Mouse (Mus musculus): Measurements from ENCODE around the gene Ptbp1. TPM values are rescaled to one million over a fixed set of nuclear protein-coding genes. Genes with fewer than 3 reads are reported as not detected.
A peak's percentile ranks its signal among the peaks of the same experiment; 100 is the strongest.

The Ptbp1 gene
- polyA plus RNA-seq, 1 experiment, result 251 TPM

DNA sequence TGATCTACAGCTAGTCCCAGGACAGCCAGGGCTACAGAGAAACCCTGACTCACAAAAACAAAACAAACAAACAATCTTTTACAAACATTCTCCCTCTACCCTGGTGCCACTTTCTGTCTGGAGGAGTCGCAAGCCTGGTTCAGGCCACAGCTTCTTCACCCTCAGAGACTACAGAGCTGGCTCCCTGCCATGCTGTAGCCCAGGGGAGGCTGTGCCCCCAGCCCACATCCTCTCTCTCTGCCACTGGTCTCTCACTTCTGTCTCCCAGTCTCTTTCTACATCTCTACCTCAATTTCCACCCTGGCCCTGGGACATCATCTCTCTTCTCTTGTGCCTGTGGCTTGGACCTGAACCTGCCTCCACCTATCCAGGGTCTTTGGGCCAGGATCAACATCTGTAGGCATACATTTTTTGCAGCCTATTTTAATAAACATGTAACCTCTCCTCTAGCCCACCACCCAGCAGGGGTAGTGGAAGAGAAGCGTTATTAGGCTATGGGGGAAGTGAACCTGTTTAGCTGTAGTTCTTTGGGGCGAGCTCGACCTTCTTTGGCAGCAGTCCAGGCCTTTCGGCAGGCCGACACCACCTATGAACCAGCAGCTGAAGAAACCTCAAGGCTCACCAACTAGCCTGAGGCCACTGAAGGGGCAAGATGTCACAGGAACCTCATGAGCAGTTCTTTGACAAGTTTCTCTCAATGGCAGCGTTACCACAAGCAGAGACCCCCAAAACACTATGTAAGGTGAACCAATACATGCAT is 22.0 kb upstream of the Ptbp1 start:
- no peak overlapping the region for H3K27ac ChIP-seq (ENCODE audit: insufficient read depth, low read length)
- 12% methylated on average over 7 of the region's 7 CpGs for WGBS
- H3K4me3 ChIP-seq (ENCODE audit: extremely low read depth, insufficient read depth, insufficient read length), result no peak overlapping the region
- no peak for TF ChIP-seq POLR2A (IDR thresholded peaks at IDR 0.05; ENCODE audit: low read depth, low read length)
- no peak for TF ChIP-seq CTCF (IDR thresholded peaks at IDR 0.05; ENCODE audit: extremely low read depth, insufficient read depth, insufficient read length, insufficient replicate concordance)
- no peak for DNase-seq (ENCODE audit: low read depth in 1 of 2, low spot score in 2 of 2)
- no peaks in the 10 kb centered on the region for H3K36me3 ChIP-seq (ENCODE audit: control insufficient read depth, insufficient read depth, low read length)
- H3K27me3 ChIP-seq (ENCODE audit: control insufficient read depth, insufficient read depth, low read length), result no peaks in the 10 kb centered on the region
- H3K4me1 ChIP-seq (ENCODE audit: control insufficient read depth, insufficient read depth, insufficient read length), result no peaks in the 10 kb centered on the region; the same call in 1 of the 2 replicates

DNA sequence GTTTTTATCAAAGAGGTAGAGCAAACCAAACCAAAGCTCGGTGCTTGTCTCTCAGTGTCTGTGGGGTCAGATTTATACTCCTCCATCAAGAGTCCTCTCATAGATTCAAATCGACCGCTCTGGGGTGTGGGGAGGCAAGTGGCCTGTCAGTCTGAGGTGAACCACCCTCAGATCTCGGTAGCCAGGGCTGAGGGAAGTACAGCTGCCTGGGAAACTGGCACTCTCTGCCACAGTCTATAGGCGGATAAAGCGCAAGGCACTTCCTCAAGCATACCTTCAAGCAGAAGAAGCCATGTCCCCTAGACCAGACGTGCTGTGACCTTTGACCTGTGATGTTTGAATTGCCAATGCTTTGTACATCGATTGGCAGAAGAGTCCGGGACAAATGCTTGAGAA is 21.4 kb upstream of the Ptbp1 start:
- Histone ChIP-seq H3K27ac (ENCODE audit: insufficient read depth, low read length) (no peak overlapping the region), H3K4me1 (ENCODE audit: control insufficient read depth, insufficient read depth, insufficient read length) (no peaks in the 10 kb centered on the region; the same call in 1 of the 2 replicates), H3K27me3 (ENCODE audit: control insufficient read depth, insufficient read depth, low read length) (no peaks in the 10 kb centered on the region), H3K36me3 (ENCODE audit: control insufficient read depth, insufficient read depth, low read length) (no peaks in the 10 kb centered on the region), H3K4me3 (ENCODE audit: extremely low read depth, insufficient read depth, insufficient read length) (no peak overlapping the region)
- TF ChIP-seq CTCF (IDR thresholded peaks at IDR 0.05; ENCODE audit: extremely low read depth, insufficient read depth, insufficient read length, insufficient replicate concordance), result no peak
- no peak for TF ChIP-seq POLR2A (IDR thresholded peaks at IDR 0.05; ENCODE audit: low read depth, low read length)
- 47% methylated on average over 9 of the region's 9 CpGs for WGBS
- no peak for DNase-seq (ENCODE audit: low read depth in 1 of 2, low spot score in 2 of 2)

DNA sequence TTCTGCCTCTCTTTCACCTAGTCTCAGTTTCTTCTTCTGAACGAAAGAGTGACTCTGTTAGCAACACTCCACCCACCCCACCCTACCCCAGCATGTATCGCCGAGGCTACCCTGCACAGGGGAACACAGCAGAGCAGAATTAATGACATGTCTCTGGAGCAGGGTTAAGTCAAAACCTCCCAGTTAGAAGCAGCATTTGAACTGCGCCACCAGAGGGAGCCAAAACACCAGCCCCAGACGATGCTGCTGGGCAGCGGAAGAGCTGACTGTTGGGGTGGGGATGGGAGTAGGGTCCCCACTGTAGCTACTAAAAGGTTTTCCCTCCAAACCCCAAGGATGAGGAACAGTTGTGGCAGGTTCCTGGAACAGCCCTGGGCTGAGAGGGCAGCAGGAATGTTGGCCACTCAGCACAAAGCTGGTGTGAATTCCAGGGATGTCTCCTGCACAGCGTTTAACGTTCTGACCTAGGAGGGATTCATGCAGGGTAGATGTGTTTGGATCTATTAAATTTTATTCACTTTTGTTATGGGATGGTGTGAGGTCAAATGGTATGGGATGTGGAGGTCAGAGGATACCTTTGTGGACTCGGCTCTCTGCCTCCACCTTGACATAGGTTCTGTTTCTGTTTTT is 19.3 kb upstream of the Ptbp1 start:
- 32% methylated on average over 9 of the region's 9 CpGs for WGBS
- Histone ChIP-seq H3K4me1 (ENCODE audit: control insufficient read depth, insufficient read depth, insufficient read length) (no peaks in the 10 kb centered on the region; the same call in 1 of the 2 replicates), H3K4me3 (ENCODE audit: extremely low read depth, insufficient read depth, insufficient read length) (no peak overlapping the region), H3K27ac (ENCODE audit: insufficient read depth, low read length) (no peak overlapping the region), H3K36me3 (ENCODE audit: control insufficient read depth, insufficient read depth, low read length) (no peaks in the 10 kb centered on the region), H3K27me3 (ENCODE audit: control insufficient read depth, insufficient read depth, low read length) (no peaks in the 10 kb centered on the region)
- no peak for TF ChIP-seq POLR2A (IDR thresholded peaks at IDR 0.05; ENCODE audit: low read depth, low read length)
- TF ChIP-seq CTCF (IDR thresholded peaks at IDR 0.05; ENCODE audit: extremely low read depth, insufficient read depth, insufficient read length, insufficient replicate concordance), result peak; percentile 98
- DNase-seq (ENCODE audit: low read depth in 1 of 2, low spot score in 2 of 2), result peak; percentile 50 to 75

DNA sequence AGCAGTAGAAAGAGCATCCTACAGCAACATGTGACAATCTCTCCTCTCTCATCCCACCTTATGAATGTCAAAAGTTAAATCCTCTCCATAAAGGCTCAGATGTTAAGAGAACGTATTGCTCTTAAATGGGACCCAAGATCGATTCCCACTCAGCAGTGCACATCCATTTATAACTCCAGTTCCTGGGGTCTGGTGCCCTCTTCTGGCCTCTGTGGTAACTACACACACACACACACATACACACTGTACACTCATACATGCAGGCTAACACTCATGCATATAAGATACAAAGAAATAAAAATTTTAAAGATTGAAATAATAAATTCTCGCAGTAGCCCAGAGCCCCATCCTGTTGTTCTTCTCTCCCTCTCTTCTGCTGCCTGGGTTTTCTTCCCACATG is 17.3 kb upstream of the Ptbp1 start:
- Histone ChIP-seq H3K36me3 (ENCODE audit: control insufficient read depth, insufficient read depth, low read length) (no peaks in the 10 kb centered on the region), H3K4me3 (ENCODE audit: extremely low read depth, insufficient read depth, insufficient read length) (no peak overlapping the region), H3K27ac (ENCODE audit: insufficient read depth, low read length) (no peak overlapping the region), H3K4me1 (ENCODE audit: control insufficient read depth, insufficient read depth, insufficient read length) (no peaks in the 10 kb centered on the region; the same call in 1 of the 2 replicates), H3K27me3 (ENCODE audit: control insufficient read depth, insufficient read depth, low read length) (no peaks in the 10 kb centered on the region)
- 96% methylated on average over 3 of the region's 3 CpGs for WGBS
- TF ChIP-seq CTCF (IDR thresholded peaks at IDR 0.05; ENCODE audit: extremely low read depth, insufficient read depth, insufficient read length, insufficient replicate concordance), result no peak
- TF ChIP-seq POLR2A (IDR thresholded peaks at IDR 0.05; ENCODE audit: low read depth, low read length), result no peak
- DNase-seq (ENCODE audit: low read depth in 1 of 2, low spot score in 2 of 2), result no peak

- no peak for DNase-seq (ENCODE audit: low read depth in 1 of 2, low spot score in 2 of 2)
- Histone ChIP-seq H3K27me3 (ENCODE audit: control insufficient read depth, insufficient read depth, low read length) (no peaks in the 10 kb centered on the region), H3K27ac (ENCODE audit: insufficient read depth, low read length) (no peak overlapping the region), H3K4me1 (ENCODE audit: control insufficient read depth, insufficient read depth, insufficient read length) (no peaks in the 10 kb centered on the region; the same call in 1 of the 2 replicates), H3K4me3 (ENCODE audit: extremely low read depth, insufficient read depth, insufficient read length) (no peak overlapping the region), H3K36me3 (ENCODE audit: control insufficient read depth, insufficient read depth, low read length) (no peaks in the 10 kb centered on the region)
- TF ChIP-seq POLR2A (IDR thresholded peaks at IDR 0.05; ENCODE audit: low read depth, low read length) (no peak), CTCF (IDR thresholded peaks at IDR 0.05; ENCODE audit: extremely low read depth, insufficient read depth, insufficient read length, insufficient replicate concordance) (no peak)
- 60% methylated on average over 2 of the region's 2 CpGs for WGBS
These were observed 16.1 kb upstream of the Ptbp1 start for GRCm38 (mm10) chr10:79838151-79838550.

DNA sequence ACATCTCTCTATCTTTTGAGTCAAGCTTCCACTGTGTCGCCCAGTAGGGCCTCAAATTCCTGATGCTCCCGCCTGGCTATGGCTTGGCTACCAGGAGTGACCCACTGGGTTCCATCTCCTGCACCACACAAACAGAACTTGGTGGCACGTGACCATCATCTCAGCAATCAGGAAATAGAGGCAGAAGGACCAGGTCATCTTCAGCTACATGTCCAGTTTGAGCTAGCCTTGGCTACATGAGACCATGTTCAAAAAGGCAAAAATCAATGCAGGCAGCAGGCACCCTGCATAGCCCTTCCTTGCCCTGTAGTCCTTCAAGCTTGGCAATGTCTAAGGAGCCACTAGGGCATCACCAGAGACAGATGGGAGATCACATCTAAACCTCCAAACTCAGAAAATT is 14.1 kb upstream of the Ptbp1 start:
- no peaks in the 10 kb centered on the region for H3K36me3 ChIP-seq (ENCODE audit: control insufficient read depth, insufficient read depth, low read length)
- H3K4me3 ChIP-seq (ENCODE audit: extremely low read depth, insufficient read depth, insufficient read length), result no peak overlapping the region
- TF ChIP-seq POLR2A (IDR thresholded peaks at IDR 0.05; ENCODE audit: low read depth, low read length), result no peak
- 87% methylated on average over 3 of the region's 3 CpGs for WGBS
- H3K27me3 ChIP-seq (ENCODE audit: control insufficient read depth, insufficient read depth, low read length), result no peaks in the 10 kb centered on the region
- no peak for DNase-seq (ENCODE audit: low read depth in 1 of 2, low spot score in 2 of 2)
- H3K4me1 ChIP-seq (ENCODE audit: control insufficient read depth, insufficient read depth, insufficient read length), result no peaks in the 10 kb centered on the region; the same call in 1 of the 2 replicates
- no peak overlapping the region for H3K27ac ChIP-seq (ENCODE audit: insufficient read depth, low read length)

Measured in spleen, adult 2 months (tissue).